Mouse (Mus musculus) hindbrain, embryonic 15.5 days (tissue): Measurements from ENCODE around the gene Lrtm2. TPM values are rescaled to one million over a fixed set of nuclear protein-coding genes. Genes with fewer than 3 reads are reported as not detected.
A peak's percentile ranks its signal among the peaks of the same experiment; 100 is the strongest.

Experiments used
- ATAC-seq: fragments of 200-750 bp; cut with Nextera tagmentation; 2 replicates; pipeline ENCODE4 v1.8.0; 2017; ENCODE audit warnings: low read depth, moderate number of reproducible peaks, moderate TSS enrichment; ENCODE audit not compliant: low FRiP score
- H3K27ac ChIP-seq: fragments of 300-500 bp; sonication (generic); replicated peaks from 2 replicates; pipeline ENCODE4 v1.5.1; 2015; ENCODE audit warnings: mild to moderate bottlenecking, inconsistent platforms
- H3K27me3 ChIP-seq: fragments of 300-500 bp; sonication (generic); 2 replicates; pipeline ENCODE4 v1.6.1; 2015; ENCODE audit warnings: control low read depth, inconsistent platforms
- H3K36me3 ChIP-seq: fragments of 300-500 bp; sonication (generic); 2 replicates; pipeline ENCODE4 v1.6.1; 2015; ENCODE audit warnings: control low read depth, inconsistent platforms
- H3K4me1 ChIP-seq: fragments of 300-500 bp; sonication (generic); replicated peaks from 2 replicates; pipeline ENCODE4 v1.6.1; 2015; ENCODE audit warnings: control low read depth, inconsistent platforms
- H3K4me2 ChIP-seq: fragments of 300-500 bp; sonication (generic); 2 replicates; pipeline ENCODE4 v1.6.1; 2015; ENCODE audit warnings: moderate library complexity, mild to moderate bottlenecking, inconsistent platforms
- H3K4me3 ChIP-seq: fragments of 300-500 bp; sonication (generic); 2 replicates; pipeline ENCODE4 v1.5.1; 2015; ENCODE audit warnings: mild to moderate bottlenecking, inconsistent platforms
- H3K9ac ChIP-seq: fragments of 300-500 bp; sonication (generic); 2 replicates; pipeline ENCODE4 v1.6.1; 2015; ENCODE audit warnings: inconsistent platforms
- H3K9me3 ChIP-seq: fragments of 300-500 bp; sonication (generic); 2 replicates; pipeline ENCODE4 v1.6.1; 2016; ENCODE audit warnings: control low read depth, inconsistent platforms
- WGBS: fragments of 180-500 bp; shearing (Covaris S2); methylation state at CpG from one replicate; pipeline ENCODE4 v1.1.7; 2015; 5-methylcytosine and 5-hydroxymethylcytosine counted together
- polyA plus RNA-seq: library from polyadenylated mRNA; unstranded; fragments of >200 nt; fragmentation: Nextera tagmentation; extraction: Ambion mirVana; gene quantifications from 2 replicates; pipeline ENCODE4 v1.2.1, GENCODE M21; 2015

Gene Lrtm2
- polyA plus RNA-seq, 1 experiment from 2014 or later: 14.6 TPM

DNA sequence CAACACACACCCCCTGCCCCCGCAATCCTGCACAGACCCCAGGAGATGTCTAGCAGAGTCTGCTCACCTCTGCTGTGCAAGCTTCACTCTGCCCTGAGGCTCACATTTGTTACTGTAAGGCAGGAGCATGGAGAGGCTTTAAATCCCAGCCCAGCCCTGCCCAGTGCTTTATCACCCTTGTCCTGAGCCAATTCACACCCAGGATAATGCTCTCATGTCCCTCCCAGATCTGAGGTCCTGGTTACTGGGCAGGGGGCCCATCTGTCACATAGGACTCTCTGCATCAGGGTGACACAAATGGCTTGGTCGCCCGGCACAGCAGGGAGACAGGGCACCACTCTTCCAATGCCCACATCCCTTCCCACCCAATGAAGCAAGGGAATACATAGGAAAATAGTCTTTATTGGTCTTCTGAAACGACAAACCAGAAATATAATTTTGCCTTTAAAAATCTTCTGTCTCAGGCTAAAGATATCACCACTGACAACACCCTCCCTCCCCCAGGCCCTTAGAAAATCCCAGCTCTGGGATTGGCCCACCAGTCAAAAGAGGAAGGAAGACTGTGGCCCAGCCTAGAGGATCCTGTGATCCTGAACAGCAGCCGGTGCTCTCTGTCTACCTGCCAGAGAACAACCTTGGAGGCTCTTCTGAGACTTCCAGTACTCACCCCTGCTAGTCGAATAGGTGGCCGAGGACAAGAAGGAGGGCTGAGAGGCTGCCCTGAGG, 15.7 kb downstream of the Lrtm2 start:
- Histone ChIP-seq H3K4me2 (no peak overlapping the region), H3K9me3 (no peaks in the 10 kb centered on the region), H3K4me3 (no peak overlapping the region), H3K27me3 (no peaks in the 10 kb centered on the region), H3K9ac (no peak overlapping the region), H3K27ac (peak overlapping the region; percentile 20; the same call in 1 of the 2 replicates), H3K36me3 (0 out of 2 replicates have a peak, but pooled peaks cover 5% of the 10 kb centered on the region), H3K4me1 (peaks cover 46% of the 10 kb centered on the region)
- no peak for ATAC-seq
- 57% methylated on average over 7 of the region's 7 CpGs for WGBS

DNA sequence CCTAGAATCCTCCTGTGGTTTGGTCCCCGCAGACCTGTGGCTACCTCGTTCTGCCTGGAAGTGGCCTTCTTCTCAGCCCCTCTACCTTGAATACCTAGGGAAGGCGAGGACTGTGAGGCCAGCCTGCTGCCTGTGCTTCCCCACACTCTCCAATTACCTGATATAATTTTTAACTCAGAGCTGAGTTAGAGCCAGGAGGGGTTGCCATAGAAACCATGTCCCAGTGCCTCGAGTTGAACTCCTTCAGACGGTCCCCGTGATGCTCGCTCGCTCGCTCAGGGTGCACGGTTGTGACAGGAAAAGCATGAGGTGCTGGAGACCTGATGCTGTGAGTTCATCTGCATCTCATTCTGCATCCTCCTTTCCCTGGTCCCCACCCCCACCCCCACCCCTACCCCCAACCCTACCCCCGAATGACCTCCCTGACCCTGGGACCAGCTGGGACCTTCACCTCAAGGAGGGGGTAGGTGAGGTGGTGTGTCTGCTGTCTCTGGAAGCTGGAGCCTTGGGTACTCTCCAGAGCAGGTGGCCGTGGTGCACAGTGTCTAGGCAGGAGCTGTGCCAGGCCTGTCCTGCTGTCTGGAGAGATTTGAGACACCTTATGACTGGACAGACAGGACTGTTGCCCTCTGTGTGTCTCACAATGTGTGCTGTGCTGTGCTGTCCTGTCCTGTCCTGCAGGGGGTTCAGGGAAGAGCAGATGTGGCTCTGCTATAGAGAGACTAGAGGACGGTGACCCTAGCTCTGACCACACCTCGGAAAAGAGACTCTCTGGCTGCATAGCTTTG, 16.8 kb downstream of the Lrtm2 start:
- H3K4me3 ChIP-seq: no peak overlapping the region
- peaks cover 44% of the 10 kb centered on the region for H3K4me1 ChIP-seq
- peak overlapping the region; percentile 41 for H3K27ac ChIP-seq
- H3K27me3 ChIP-seq: no peaks in the 10 kb centered on the region
- no peaks in the 10 kb centered on the region for H3K36me3 ChIP-seq
- 29% methylated on average over 14 of the region's 14 CpGs for WGBS
- H3K4me2 ChIP-seq: no peak overlapping the region
- ATAC-seq: peak; percentile 78
- H3K9ac ChIP-seq: no peak overlapping the region
- no peaks in the 10 kb centered on the region for H3K9me3 ChIP-seq

DNA sequence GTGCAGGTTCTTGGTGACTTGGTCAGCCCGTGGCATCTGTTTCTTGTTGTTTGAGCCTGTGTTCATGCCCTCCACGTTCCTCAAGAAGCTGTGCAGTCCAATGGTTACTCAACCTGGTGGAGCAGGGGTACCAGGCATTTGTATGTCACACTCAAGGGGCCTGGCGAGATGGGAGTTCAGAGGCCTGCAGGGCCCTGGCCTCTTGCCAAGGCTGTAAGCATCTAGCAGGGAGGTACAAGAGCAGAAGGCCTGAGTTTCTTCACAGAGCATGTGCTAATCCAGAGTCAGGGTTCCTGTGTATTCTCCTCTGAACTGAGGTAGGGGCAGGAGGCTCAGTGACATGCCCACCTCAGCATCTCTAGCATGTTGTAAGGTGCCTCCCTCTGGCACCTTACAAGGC, 17.5 kb downstream of the Lrtm2 start:
- 70% methylated on average over 3 of the region's 3 CpGs for WGBS
- Histone ChIP-seq H3K27me3 (no peaks in the 10 kb centered on the region), H3K36me3 (no peaks in the 10 kb centered on the region), H3K4me1 (peaks cover 40% of the 10 kb centered on the region), H3K9me3 (no peaks in the 10 kb centered on the region), H3K4me2 (no peak overlapping the region), H3K27ac (peak overlapping the region; percentile 41), H3K9ac (no peak overlapping the region), H3K4me3 (no peak overlapping the region)
- no peak for ATAC-seq

DNA sequence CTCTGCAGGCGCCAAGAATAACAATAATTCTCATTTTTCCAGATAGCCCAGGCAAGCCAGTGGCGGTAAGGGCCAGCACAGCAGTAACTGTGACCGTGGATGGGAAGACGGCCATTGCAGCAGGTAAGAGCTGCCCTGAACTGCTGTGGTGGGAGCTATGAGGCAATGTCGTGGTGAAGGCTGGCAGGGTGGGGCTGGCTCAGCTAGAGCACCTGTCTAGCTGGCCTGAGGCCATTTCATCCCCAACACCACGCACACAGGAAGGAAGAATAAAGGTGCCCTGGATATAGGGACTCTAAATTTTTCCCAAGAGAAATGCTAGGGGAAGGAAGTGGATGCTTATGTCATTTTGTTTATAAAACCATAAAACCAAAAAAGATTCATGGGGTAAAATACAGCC, 18.2 kb downstream of the Lrtm2 start:
- no peak for ATAC-seq
- Histone ChIP-seq H3K27ac (no peak overlapping the region), H3K27me3 (no peaks in the 10 kb centered on the region), H3K9ac (no peak overlapping the region), H3K4me3 (no peak overlapping the region), H3K4me1 (peaks cover 44% of the 10 kb centered on the region), H3K4me2 (no peak overlapping the region), H3K9me3 (no peaks in the 10 kb centered on the region), H3K36me3 (no peaks in the 10 kb centered on the region)
- 82% methylated on average over 6 of the region's 6 CpGs for WGBS

DNA sequence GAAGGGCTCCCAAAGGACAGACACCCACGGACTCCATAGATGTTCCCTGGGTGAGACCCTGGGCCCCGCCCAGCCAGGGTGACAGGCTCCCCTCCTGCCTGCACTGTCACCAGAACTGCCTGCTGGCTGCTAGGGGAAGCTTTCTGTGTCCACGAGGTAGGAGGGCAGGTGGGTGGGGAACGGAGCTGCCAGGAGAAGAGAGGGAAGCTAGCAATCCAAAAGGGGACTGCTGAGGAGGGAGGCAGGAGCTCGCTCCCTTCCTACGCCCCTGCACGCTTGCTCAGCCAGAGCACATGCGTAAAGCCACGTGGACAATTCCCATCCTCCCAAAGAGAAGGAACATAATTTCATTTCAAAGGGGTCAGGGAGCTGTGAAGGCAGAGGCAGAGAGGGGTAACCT, 20.4 kb downstream of the Lrtm2 start:
- Histone ChIP-seq H3K4me3 (no peak overlapping the region), H3K27ac (no peak overlapping the region), H3K4me1 (peaks cover 42% of the 10 kb centered on the region), H3K36me3 (no peaks in the 10 kb centered on the region), H3K9me3 (no peaks in the 10 kb centered on the region), H3K9ac (no peak overlapping the region), H3K27me3 (no peaks in the 10 kb centered on the region), H3K4me2 (no peak overlapping the region)
- no peak for ATAC-seq
- 64% methylated on average over 9 of the region's 9 CpGs for WGBS

DNA sequence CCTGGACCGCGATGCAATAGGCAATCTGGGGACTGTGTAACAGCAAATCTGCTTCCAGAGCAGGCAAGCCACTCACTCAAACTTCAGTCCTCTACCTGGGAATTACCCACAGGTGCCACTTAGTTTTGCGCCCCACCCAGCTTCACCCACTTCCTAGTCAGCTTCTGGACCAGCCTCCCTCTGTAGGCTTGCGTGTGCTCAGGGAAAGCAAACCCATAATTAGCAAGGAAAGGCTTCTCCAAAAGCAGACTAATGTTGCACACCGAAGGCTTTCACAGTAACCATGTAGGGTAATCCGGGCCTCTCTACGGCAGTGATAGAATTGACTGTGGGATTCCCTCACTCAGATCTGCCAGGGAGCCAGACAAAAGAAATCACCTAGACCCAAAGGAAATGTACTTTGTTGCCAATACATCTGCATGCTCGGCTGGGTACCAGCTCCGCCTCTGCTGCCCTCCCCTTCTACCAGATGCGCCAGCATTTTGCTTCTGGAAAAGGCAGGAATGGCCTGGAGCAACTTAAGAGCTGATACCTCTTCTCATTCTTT, 22.6 kb downstream of the Lrtm2 start:
- H3K4me2 ChIP-seq: no peak overlapping the region
- H3K9me3 ChIP-seq: no peaks in the 10 kb centered on the region
- ATAC-seq: no peak
- no peaks in the 10 kb centered on the region for H3K36me3 ChIP-seq
- no peak overlapping the region for H3K4me3 ChIP-seq
- H3K27me3 ChIP-seq: no peaks in the 10 kb centered on the region
- no peak overlapping the region for H3K9ac ChIP-seq
- WGBS: 47% methylated on average over 10 of the region's 10 CpGs
- no peak overlapping the region for H3K27ac ChIP-seq
- H3K4me1 ChIP-seq: peaks cover 20% of the 10 kb centered on the region

DNA sequence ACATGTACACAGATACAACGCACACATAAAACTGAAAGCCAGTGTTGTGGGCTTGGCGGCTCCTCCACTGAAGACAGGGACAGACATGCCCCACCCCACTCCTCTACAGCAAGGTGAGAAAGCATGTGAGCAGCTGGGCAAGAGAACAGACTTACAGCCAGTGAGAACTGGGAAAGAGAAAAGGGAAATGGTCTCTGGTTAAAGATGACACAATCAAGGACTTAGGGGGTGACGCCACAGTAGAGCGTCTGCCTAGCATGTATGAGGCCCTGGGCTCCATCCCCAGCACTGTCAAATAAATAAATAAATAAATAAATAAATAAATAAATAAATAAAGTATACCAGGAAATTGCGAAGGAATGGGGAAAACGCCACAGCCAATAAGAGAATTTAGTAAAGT, 27.2 kb downstream of the Lrtm2 start:
- Histone ChIP-seq H3K9me3 (no peaks in the 10 kb centered on the region), H3K4me2 (no peak overlapping the region), H3K27ac (no peak overlapping the region), H3K4me3 (no peak overlapping the region), H3K4me1 (peaks cover 9% of the 10 kb centered on the region; the same call in 1 of the 2 replicates), H3K27me3 (no peaks in the 10 kb centered on the region), H3K36me3 (no peaks in the 10 kb centered on the region), H3K9ac (no peak overlapping the region)
- ATAC-seq: no peak
- 91% methylated on average over 6 of the region's 6 CpGs for WGBS

DNA sequence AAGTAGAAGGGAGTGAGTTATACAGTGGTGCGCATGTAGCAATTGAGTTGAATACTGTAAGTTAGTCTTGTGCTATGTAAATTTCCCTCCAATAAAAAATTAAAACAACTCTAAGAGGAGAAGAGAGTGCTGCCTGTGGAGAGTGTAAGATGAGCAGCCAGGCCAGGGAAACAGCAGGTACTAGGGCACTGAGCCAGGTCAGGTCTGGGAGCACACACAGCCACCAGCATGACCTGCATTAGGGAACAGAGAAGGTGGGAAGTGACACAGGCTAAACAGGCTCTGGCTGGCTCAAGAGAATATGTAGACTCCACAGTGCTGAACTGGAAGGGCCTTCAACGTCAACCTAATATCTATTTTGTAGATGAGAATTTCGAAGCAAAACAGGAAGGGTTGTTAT, 29.3 kb downstream of the Lrtm2 start:
- H3K4me2 ChIP-seq: no peak overlapping the region
- 91% methylated on average over 3 of the region's 3 CpGs for WGBS

DNA sequence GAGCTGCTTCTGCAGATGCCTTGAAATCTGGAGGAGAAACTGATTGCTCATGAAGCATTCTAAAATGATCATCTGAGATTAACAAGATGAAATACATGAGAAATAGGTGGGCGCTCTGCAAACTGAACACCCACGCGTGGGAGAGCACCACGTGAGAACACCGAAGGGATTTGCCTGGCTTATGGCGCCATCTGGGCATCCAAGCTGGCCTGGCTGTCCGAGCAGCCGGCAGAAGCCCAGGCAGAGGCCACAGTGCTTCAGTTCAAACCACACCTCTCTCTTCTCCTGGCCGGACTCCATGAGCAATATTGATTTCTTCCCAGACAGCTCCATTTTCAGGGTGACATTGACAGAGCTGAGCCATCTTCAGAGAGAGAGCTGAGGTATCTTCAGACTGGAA, 49.8 kb downstream of the Lrtm2 start:
- H3K27ac ChIP-seq: no peak overlapping the region
- no peaks in the 10 kb centered on the region for H3K36me3 ChIP-seq
- no peaks in the 10 kb centered on the region for H3K9me3 ChIP-seq
- no peak overlapping the region for H3K4me3 ChIP-seq
- WGBS: 54% methylated on average over 9 of the region's 9 CpGs
- H3K4me1 ChIP-seq: peaks cover 9% of the 10 kb centered on the region
- H3K27me3 ChIP-seq: no peaks in the 10 kb centered on the region
- no peak overlapping the region for H3K4me2 ChIP-seq
- ATAC-seq: no peak
- no peak overlapping the region for H3K9ac ChIP-seq

More for the DNA sequence above, 29.3 kb downstream of the Lrtm2 start:
- Histone ChIP-seq H3K9ac (no peak overlapping the region), H3K27me3 (no peaks in the 10 kb centered on the region), H3K36me3 (no peaks in the 10 kb centered on the region), H3K9me3 (no peaks in the 10 kb centered on the region), H3K4me1 (no peaks in the 10 kb centered on the region), H3K4me3 (no peak overlapping the region), H3K27ac (no peak overlapping the region)
- no peak for ATAC-seq

DNA sequence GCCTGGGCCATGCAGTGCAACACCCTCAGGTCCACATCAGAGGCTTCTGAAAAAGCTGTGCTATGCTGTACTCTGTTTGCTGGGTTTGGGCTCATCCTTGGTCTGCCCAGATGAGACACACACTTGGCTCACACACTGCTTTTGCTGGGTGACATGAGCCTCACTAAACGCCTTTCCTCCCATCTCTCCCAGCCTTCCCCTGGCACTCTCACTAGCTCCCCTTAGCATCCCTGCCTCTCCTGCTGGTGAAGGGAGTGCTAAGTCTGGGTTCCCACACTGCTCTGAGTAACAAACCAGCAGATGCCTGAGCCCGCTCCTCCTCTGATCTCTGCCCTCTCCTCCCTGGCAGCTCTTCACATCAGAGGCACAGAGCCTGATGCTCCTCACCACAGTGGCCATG, 53.9 kb downstream of the Lrtm2 start:
- Histone ChIP-seq H3K4me2 (no peak overlapping the region), H3K9ac (no peak overlapping the region)
- 64% methylated on average over 2 of the region's 2 CpGs for WGBS

More for the DNA sequence above, 53.9 kb downstream of the Lrtm2 start:
- Histone ChIP-seq H3K36me3 (no peaks in the 10 kb centered on the region), H3K27ac (no peak overlapping the region), H3K9me3 (no peaks in the 10 kb centered on the region), H3K4me3 (no peak overlapping the region), H3K27me3 (no peaks in the 10 kb centered on the region), H3K4me1 (peaks cover 9% of the 10 kb centered on the region)
- no peak for ATAC-seq
